Mouse (Mus musculus): ENCODE measurements around the gene Fchsd2. TPM values are rescaled to one million over a fixed set of nuclear protein-coding genes. Genes with fewer than 3 reads are reported as not detected.

The Fchsd2 gene
- polyA plus RNA-seq, 1 experiment = 24.9 TPM

GRCm38 (mm10) chr7:101327263-101327662 lies 234.6 kb downstream of the Fchsd2 start:
- H3K36me3 ChIP-seq (ENCODE audit: control insufficient read depth, insufficient read depth, low read length, poor library complexity, severe bottlenecking) = no peaks in the 10 kb centered on the region
- no peaks in the 10 kb centered on the region for H3K4me1 ChIP-seq (ENCODE audit: control insufficient read depth, insufficient read depth, low read length)
- no peaks in the 10 kb centered on the region for H3K27me3 ChIP-seq (ENCODE audit: control insufficient read depth, insufficient read depth, low read length, poor library complexity, severe bottlenecking)
- no peak overlapping the region for H3K4me3 ChIP-seq (ENCODE audit: low read depth, low read length)
- no peak overlapping the region for H3K27ac ChIP-seq (ENCODE audit: insufficient read depth, low read length)
- H3K9me3 ChIP-seq (replicated peaks; ENCODE audit: control insufficient read depth, insufficient read depth, low read length, poor library complexity, severe bottlenecking) = no peaks in the 10 kb centered on the region
- TF ChIP-seq CTCF (IDR thresholded peaks at IDR 0.05; ENCODE audit: low read depth, low read length) = no peak
- TF ChIP-seq EP300 (IDR thresholded peaks at IDR 0.05; ENCODE audit: insufficient read depth, low read depth, low read length) = no peak
- TF ChIP-seq POLR2A (IDR thresholded peaks at IDR 0.05; ENCODE audit: insufficient read depth, low read length) = no peak
- no peak overlapping the region for H3K9ac ChIP-seq (ENCODE audit: low read depth, poor library complexity, severe bottlenecking)

DNA sequence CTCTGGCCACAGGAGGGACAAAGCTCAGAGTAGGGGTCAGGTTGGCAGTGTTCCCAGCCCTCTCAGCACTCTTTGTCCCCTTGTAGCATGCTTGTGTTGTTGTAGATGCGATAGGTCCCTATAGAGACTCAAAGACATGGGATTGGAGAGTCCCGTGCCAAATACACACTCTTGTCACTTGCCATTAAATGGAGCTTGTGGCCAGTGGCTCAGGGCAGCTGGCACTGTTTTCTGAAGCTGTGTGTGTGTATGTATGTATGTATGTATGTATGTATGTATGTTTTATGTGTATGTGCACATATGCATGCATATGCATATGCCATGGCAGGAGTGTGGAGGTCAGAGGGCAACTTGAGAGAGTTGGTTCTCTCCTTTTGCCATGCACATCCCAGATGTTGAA lies 235.1 kb downstream of the Fchsd2 start:
- TF ChIP-seq EP300 (IDR thresholded peaks at IDR 0.05; ENCODE audit: insufficient read depth, low read depth, low read length) = no peak
- no peak for TF ChIP-seq CTCF (IDR thresholded peaks at IDR 0.05; ENCODE audit: low read depth, low read length)
- Histone ChIP-seq H3K27ac (ENCODE audit: insufficient read depth, low read length) (no peak overlapping the region), H3K36me3 (ENCODE audit: control insufficient read depth, insufficient read depth, low read length, poor library complexity, severe bottlenecking) (no peaks in the 10 kb centered on the region), H3K9ac (ENCODE audit: low read depth, poor library complexity, severe bottlenecking) (no peak overlapping the region), H3K9me3 (replicated peaks; ENCODE audit: control insufficient read depth, insufficient read depth, low read length, poor library complexity, severe bottlenecking) (no peaks in the 10 kb centered on the region), H3K4me1 (ENCODE audit: control insufficient read depth, insufficient read depth, low read length) (no peaks in the 10 kb centered on the region), H3K4me3 (ENCODE audit: low read depth, low read length) (no peak overlapping the region), H3K27me3 (ENCODE audit: control insufficient read depth, insufficient read depth, low read length, poor library complexity, severe bottlenecking) (no peaks in the 10 kb centered on the region)

- Histone ChIP-seq H3K9me3 (replicated peaks; ENCODE audit: control insufficient read depth, insufficient read depth, low read length, poor library complexity, severe bottlenecking) (no peaks in the 10 kb centered on the region), H3K36me3 (ENCODE audit: control insufficient read depth, insufficient read depth, low read length, poor library complexity, severe bottlenecking) (no peaks in the 10 kb centered on the region), H3K4me1 (ENCODE audit: control insufficient read depth, insufficient read depth, low read length) (no peaks in the 10 kb centered on the region), H3K4me3 (ENCODE audit: low read depth, low read length) (no peak overlapping the region), H3K27me3 (ENCODE audit: control insufficient read depth, insufficient read depth, low read length, poor library complexity, severe bottlenecking) (no peaks in the 10 kb centered on the region), H3K27ac (ENCODE audit: insufficient read depth, low read length) (no peak overlapping the region), H3K9ac (ENCODE audit: low read depth, poor library complexity, severe bottlenecking) (no peak overlapping the region)
- no peak for TF ChIP-seq EP300 (IDR thresholded peaks at IDR 0.05; ENCODE audit: insufficient read depth, low read depth, low read length)
- no peak for TF ChIP-seq POLR2A (IDR thresholded peaks at IDR 0.05; ENCODE audit: insufficient read depth, low read length)
- no peak for TF ChIP-seq CTCF (IDR thresholded peaks at IDR 0.05; ENCODE audit: low read depth, low read length)
Measured at GRCm38 (mm10) chr7:101328621-101329158, 236.0 kb downstream of the Fchsd2 start.

GRCm38 (mm10) chr7:101329606-101330005 lies 236.9 kb downstream of the Fchsd2 start:
- H3K4me1 ChIP-seq (ENCODE audit: control insufficient read depth, insufficient read depth, low read length) = no peaks in the 10 kb centered on the region
- H3K27ac ChIP-seq (ENCODE audit: insufficient read depth, low read length) = no peak overlapping the region
- no peak overlapping the region for H3K4me3 ChIP-seq (ENCODE audit: low read depth, low read length)
- H3K9ac ChIP-seq (ENCODE audit: low read depth, poor library complexity, severe bottlenecking) = no peak overlapping the region
- no peak for TF ChIP-seq POLR2A (IDR thresholded peaks at IDR 0.05; ENCODE audit: insufficient read depth, low read length)
- TF ChIP-seq EP300 (IDR thresholded peaks at IDR 0.05; ENCODE audit: insufficient read depth, low read depth, low read length) = no peak
- TF ChIP-seq CTCF (IDR thresholded peaks at IDR 0.05; ENCODE audit: low read depth, low read length) = no peak
- H3K9me3 ChIP-seq (replicated peaks; ENCODE audit: control insufficient read depth, insufficient read depth, low read length, poor library complexity, severe bottlenecking) = no peaks in the 10 kb centered on the region
- H3K27me3 ChIP-seq (ENCODE audit: control insufficient read depth, insufficient read depth, low read length, poor library complexity, severe bottlenecking) = no peaks in the 10 kb centered on the region
- no peaks in the 10 kb centered on the region for H3K36me3 ChIP-seq (ENCODE audit: control insufficient read depth, insufficient read depth, low read length, poor library complexity, severe bottlenecking)

DNA sequence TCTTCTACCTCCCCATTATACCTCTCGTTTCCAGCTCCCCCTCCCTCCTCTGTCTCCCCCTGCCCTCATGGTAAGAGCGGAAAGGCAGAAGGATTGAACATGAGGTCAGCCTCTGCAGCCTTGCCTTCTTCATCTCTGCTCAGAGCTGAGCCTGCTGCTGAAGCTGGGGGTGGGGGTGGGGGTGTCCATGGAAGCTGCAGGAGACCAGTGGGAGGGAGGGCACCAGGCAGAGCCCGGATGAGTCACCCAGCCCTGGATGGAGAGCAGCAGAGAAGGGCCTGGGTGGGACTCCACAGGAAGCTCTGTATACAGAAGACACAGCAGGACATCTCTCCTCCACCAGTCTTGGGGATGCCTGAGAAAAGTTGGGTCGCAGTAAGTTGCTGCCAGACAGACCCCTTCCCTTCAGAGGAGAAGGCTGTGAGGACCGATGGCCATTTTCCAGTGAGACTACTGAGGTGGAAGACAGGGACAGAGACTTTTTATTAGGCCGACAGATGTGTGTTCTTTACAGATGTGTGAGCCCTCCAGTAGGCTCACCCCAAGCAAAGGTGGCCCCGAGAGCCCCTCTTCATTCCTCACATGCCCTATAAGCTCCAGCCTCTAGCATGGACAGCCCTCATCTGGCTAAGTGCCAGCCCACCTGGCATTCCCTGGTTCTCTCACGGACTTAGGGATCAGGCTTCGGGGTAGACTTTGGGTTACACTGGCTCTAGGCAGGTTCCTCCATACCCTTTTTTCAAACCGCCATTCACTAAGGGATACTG lies 237.6 kb downstream of the Fchsd2 start:
- no peak overlapping the region for H3K4me3 ChIP-seq (ENCODE audit: low read depth, low read length)
- TF ChIP-seq CTCF (IDR thresholded peaks at IDR 0.05; ENCODE audit: low read depth, low read length) = no peak
- no peak for TF ChIP-seq EP300 (IDR thresholded peaks at IDR 0.05; ENCODE audit: insufficient read depth, low read depth, low read length)
- TF ChIP-seq POLR2A (IDR thresholded peaks at IDR 0.05; ENCODE audit: insufficient read depth, low read length) = no peak
- H3K4me1 ChIP-seq (ENCODE audit: control insufficient read depth, insufficient read depth, low read length) = no peaks in the 10 kb centered on the region
- no peaks in the 10 kb centered on the region for H3K36me3 ChIP-seq (ENCODE audit: control insufficient read depth, insufficient read depth, low read length, poor library complexity, severe bottlenecking)
- no peak overlapping the region for H3K9ac ChIP-seq (ENCODE audit: low read depth, poor library complexity, severe bottlenecking)
- no peaks in the 10 kb centered on the region for H3K9me3 ChIP-seq (replicated peaks; ENCODE audit: control insufficient read depth, insufficient read depth, low read length, poor library complexity, severe bottlenecking)
- H3K27me3 ChIP-seq (ENCODE audit: control insufficient read depth, insufficient read depth, low read length, poor library complexity, severe bottlenecking) = no peaks in the 10 kb centered on the region
- H3K27ac ChIP-seq (ENCODE audit: insufficient read depth, low read length) = no peak overlapping the region

- H3K27ac ChIP-seq (ENCODE audit: insufficient read depth, low read length) = no peak overlapping the region
- no peaks in the 10 kb centered on the region for H3K9me3 ChIP-seq (replicated peaks; ENCODE audit: control insufficient read depth, insufficient read depth, low read length, poor library complexity, severe bottlenecking)
- no peaks in the 10 kb centered on the region for H3K27me3 ChIP-seq (ENCODE audit: control insufficient read depth, insufficient read depth, low read length, poor library complexity, severe bottlenecking)
- H3K36me3 ChIP-seq (ENCODE audit: control insufficient read depth, insufficient read depth, low read length, poor library complexity, severe bottlenecking) = no peaks in the 10 kb centered on the region
- no peaks in the 10 kb centered on the region for H3K4me1 ChIP-seq (ENCODE audit: control insufficient read depth, insufficient read depth, low read length)
- no peak for TF ChIP-seq EP300 (IDR thresholded peaks at IDR 0.05; ENCODE audit: insufficient read depth, low read depth, low read length)
- TF ChIP-seq CTCF (IDR thresholded peaks at IDR 0.05; ENCODE audit: low read depth, low read length) = no peak
- no peak for TF ChIP-seq POLR2A (IDR thresholded peaks at IDR 0.05; ENCODE audit: insufficient read depth, low read length)
- no peak overlapping the region for H3K4me3 ChIP-seq (ENCODE audit: low read depth, low read length)
- no peak overlapping the region for H3K9ac ChIP-seq (ENCODE audit: low read depth, poor library complexity, severe bottlenecking)
Measured at GRCm38 (mm10) chr7:101330841-101331173, 238.1 kb downstream of the Fchsd2 start.
